Mouse (Mus musculus): ENCODE measurements around the gene Maip1. TPM values are rescaled to one million over a fixed set of nuclear protein-coding genes. Genes with fewer than 3 reads are reported as not detected.
A peak's percentile ranks its signal among the peaks of the same experiment; 100 is the strongest.

Gene Maip1
- polyA plus RNA-seq, 1 experiment, result 6.3 TPM

DNA sequence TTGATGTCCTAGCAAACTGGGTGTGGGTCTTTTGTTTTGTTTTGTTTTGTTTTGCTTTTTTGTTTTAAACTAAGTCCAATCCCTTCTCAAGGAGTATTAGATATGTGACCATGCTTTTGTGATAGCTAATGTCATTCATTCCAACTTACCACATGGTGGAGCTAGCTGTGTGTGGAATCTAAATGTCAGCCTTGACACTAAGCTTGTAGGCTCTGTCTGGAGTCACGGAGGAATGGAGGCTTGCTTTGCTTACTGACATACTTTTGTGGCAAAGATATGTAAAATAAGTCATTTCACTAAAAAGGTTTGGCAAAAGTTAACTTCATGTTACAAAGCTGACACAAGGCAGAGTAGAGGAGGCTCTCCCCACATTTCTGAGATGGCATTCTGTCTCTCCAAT lies 17.6 kb downstream of the Maip1 start:
- no peak overlapping the region for H3K4me3 ChIP-seq (ENCODE audit: insufficient read depth, low read length)
- no peak for TF ChIP-seq POLR2A (IDR thresholded peaks at IDR 0.05; ENCODE audit: borderline replicate concordance, low read depth, low read length)
- no peak for TF ChIP-seq CTCF (IDR thresholded peaks at IDR 0.05; ENCODE audit: low read depth, low read length)

DNA sequence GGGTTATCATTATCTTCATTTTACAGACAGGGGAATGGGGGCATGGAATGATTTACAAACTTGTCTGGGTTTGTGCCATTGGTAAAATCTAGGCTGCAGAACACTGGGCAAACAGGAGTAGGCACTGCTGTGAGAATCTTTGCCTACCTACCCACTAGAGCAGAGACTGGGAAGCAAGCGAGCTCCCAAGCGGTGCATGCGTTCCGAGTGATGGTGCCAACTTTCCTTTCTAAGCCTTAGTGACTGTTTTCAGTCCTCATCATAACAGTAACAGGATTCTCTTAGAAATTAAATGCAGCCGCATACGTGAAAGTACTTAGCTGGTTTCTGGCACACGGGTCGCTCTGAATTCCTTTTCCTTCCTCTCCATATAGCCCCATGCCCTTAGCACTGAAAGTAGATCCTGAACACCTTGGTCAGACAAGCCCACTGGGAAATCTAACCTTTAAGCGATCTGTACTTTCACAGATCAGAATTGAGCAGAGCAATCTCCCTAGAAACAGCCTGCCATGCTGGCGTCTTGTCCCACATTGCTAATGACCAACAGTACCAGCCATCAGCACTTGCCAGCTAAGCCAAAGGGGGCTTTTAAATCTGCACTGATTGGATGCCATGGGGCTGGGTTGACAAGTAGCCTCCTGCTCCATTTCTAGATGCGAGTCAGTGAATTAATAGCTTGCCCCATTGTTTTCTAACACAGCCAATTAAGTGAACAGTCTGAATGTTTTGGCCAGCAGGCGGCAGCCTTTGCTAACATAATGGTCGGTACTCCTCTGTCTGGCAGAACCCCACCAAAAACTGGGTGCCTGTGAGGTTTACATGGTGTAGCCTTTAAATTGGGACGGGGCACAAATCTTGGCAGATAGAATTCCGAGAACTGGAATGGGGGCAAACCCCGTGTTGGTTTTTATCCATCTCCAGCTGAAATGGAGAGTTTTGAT lies 22.5 kb downstream of the Maip1 start:
- Histone ChIP-seq H3K4me1 (ENCODE audit: control insufficient read depth, insufficient read depth, low read length) (peaks cover 7% of the 10 kb centered on the region), H3K4me3 (ENCODE audit: insufficient read depth, low read length) (no peak overlapping the region), H3K27ac (ENCODE audit: insufficient read depth, low read depth, low read length) (no peak overlapping the region)
- TF ChIP-seq CTCF (IDR thresholded peaks at IDR 0.05; ENCODE audit: low read depth, low read length), result peak; percentile 92
- no peak for TF ChIP-seq POLR2A (IDR thresholded peaks at IDR 0.05; ENCODE audit: borderline replicate concordance, low read depth, low read length)

More for the DNA sequence above, 17.6 kb downstream of the Maip1 start:
- Histone ChIP-seq H3K4me1 (ENCODE audit: control insufficient read depth, insufficient read depth, low read length) (no peaks in the 10 kb centered on the region), H3K27ac (ENCODE audit: insufficient read depth, low read depth, low read length) (no peak overlapping the region)

DNA sequence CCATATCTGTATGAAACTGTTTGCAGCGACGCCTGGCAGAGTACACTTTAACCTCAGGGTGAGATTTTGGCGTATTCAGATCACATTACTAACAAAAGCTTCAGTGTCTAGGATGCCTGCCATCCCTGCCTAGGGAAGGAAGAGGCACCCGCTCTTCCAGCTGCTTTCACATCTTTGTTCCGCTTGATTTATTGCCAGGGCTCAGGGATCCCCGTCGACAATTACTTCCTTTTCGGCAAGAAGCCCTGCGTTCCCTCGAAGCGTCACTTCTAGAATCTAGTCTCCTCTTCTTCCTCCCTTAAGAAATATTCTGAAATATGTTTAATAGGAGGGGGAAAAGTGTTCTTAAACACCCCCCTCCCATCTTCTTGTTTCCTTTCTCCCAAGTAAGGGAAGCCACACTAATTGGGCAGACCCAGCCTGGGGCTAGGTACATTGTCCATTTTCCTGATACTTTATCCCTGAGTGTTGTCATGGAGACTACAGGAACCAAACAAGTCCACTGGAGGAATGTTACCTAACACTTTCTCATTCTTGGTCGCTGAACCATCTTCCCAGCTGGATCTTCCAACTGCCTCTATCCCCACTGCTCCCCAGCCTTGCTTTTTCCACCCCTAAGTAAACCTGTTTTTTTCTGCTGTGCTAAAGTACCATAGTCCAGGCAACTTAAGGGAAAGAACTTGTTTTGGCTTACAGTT lies 23.8 kb downstream of the Maip1 start:
- no peak overlapping the region for H3K27ac ChIP-seq (ENCODE audit: insufficient read depth, low read depth, low read length)
- H3K4me1 ChIP-seq (ENCODE audit: control insufficient read depth, insufficient read depth, low read length), result peaks cover 7% of the 10 kb centered on the region
- TF ChIP-seq POLR2A (IDR thresholded peaks at IDR 0.05; ENCODE audit: borderline replicate concordance, low read depth, low read length), result no peak
- TF ChIP-seq CTCF (IDR thresholded peaks at IDR 0.05; ENCODE audit: low read depth, low read length), result no peak
- no peak overlapping the region for H3K4me3 ChIP-seq (ENCODE audit: insufficient read depth, low read length)

DNA sequence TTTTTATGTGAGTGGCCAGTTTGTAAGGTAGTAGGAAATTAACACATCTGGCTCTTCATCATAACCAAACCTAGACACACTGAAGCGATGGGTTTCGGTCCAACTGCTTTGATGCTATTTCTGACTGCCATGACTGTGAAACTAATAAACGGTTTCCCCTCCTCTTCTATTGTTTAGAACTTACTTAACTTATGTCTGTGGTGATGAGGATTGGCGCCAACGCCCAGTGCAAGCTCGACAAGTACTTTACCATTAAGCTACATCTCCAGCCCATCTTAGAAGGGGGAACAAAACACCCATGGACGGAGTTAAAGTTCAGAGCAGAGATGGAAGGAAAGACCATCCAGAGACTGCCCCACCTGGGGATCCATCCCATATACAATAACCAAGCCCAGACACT lies 27.0 kb downstream of the Maip1 start:
- Histone ChIP-seq H3K4me3 (ENCODE audit: insufficient read depth, low read length) (no peak overlapping the region), H3K27ac (ENCODE audit: insufficient read depth, low read depth, low read length) (no peak overlapping the region), H3K4me1 (ENCODE audit: control insufficient read depth, insufficient read depth, low read length) (peaks cover 9% of the 10 kb centered on the region)
- TF ChIP-seq POLR2A (IDR thresholded peaks at IDR 0.05; ENCODE audit: borderline replicate concordance, low read depth, low read length) (no peak), CTCF (IDR thresholded peaks at IDR 0.05; ENCODE audit: low read depth, low read length) (no peak)

DNA sequence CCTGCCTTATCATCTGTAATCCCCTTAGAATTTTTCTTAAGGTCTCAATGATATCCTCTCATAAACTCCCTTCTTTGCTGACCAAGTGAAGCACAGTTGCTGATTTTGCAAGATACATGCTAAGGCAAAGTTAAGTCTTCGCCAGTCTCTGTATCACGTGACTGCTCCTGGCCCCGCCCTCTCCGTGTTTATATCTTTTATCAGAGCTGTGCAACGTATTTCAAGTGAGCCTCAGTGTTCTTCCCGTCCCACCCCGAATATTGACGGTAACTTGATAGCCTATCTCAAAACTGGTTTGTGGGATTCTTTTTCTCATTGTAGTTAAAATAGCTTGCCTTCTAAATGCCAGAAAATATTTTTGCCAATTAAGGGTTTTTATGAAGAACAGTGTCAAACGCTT lies 30.3 kb downstream of the Maip1 start:
- TF ChIP-seq POLR2A (IDR thresholded peaks at IDR 0.05; ENCODE audit: borderline replicate concordance, low read depth, low read length) (no peak), CTCF (IDR thresholded peaks at IDR 0.05; ENCODE audit: low read depth, low read length) (no peak)
- Histone ChIP-seq H3K4me1 (ENCODE audit: control insufficient read depth, insufficient read depth, low read length) (0 out of 2 replicates have a peak, but pooled peaks cover 3% of the 10 kb centered on the region), H3K4me3 (ENCODE audit: insufficient read depth, low read length) (no peak overlapping the region), H3K27ac (ENCODE audit: insufficient read depth, low read depth, low read length) (no peak overlapping the region)

DNA sequence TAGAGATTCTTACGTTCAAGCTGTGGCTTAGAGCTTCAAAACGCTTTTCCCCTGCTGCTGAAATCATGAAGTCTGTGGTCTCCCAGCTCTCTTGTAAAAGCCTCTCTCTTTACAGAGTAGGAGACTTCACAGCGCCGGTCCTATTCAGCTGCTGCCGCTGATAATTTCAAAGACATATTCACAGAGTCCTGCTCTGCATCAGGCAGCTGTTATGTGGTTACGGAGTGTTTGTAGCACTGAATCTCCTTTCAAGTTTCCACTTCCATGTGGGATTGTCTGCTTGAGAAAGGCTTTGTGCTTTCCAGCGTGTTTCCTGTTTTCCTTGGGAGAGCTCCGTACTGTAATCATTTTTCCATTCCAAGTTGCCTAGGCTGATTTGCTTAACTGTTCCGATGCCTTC lies 30.8 kb downstream of the Maip1 start:
- TF ChIP-seq CTCF (IDR thresholded peaks at IDR 0.05; ENCODE audit: low read depth, low read length) (no peak), POLR2A (IDR thresholded peaks at IDR 0.05; ENCODE audit: borderline replicate concordance, low read depth, low read length) (no peak)
- Histone ChIP-seq H3K4me1 (ENCODE audit: control insufficient read depth, insufficient read depth, low read length) (0 out of 2 replicates have a peak, but pooled peaks cover 3% of the 10 kb centered on the region), H3K27ac (ENCODE audit: insufficient read depth, low read depth, low read length) (no peak overlapping the region), H3K4me3 (ENCODE audit: insufficient read depth, low read length) (no peak overlapping the region)

DNA sequence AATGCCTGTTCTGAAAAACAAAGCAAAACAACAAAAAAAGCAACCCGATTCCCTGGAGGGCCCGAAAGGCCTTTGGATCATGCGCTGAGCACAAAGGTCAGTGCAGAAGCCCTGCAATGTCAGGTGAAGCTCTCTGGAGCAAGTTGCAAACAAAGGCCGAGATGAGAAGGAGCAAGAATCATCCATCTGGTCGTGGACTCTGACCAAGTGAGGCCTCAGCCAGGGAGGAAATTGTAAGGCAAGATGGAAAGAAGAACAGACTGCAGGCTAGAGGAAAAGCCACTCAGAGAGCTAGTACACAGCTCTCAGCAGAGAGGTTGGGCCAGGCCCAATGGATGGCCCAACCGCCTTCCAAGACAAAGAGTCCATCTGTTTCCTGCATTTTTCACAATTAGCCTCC lies 32.9 kb downstream of the Maip1 start:
- Histone ChIP-seq H3K4me1 (ENCODE audit: control insufficient read depth, insufficient read depth, low read length) (0 out of 2 replicates have a peak, but pooled peaks cover 3% of the 10 kb centered on the region), H3K27ac (ENCODE audit: insufficient read depth, low read depth, low read length) (no peak overlapping the region), H3K4me3 (ENCODE audit: insufficient read depth, low read length) (no peak overlapping the region)
- TF ChIP-seq POLR2A (IDR thresholded peaks at IDR 0.05; ENCODE audit: borderline replicate concordance, low read depth, low read length) (no peak), CTCF (IDR thresholded peaks at IDR 0.05; ENCODE audit: low read depth, low read length) (no peak)

DNA sequence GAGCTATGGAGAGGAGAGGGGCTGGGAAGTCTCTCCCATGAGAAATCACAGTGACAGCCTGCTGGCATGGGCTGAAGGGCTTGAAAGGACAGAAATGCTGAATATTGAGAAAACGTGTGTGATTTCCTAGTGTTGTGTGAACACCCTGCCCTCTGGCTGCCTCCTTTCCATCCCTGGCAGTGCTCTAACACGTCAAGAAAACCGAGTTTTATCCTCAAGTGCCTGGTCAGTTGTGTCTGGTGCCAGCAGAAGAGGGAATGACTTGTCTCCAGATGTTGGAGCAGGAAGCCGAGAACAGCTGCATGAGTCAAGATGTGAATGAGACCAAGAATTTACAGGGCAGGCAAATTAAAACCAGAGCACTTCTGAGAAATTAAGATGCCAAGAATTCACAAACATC lies 34.6 kb downstream of the Maip1 start:
- H3K4me1 ChIP-seq (ENCODE audit: control insufficient read depth, insufficient read depth, low read length), result 0 out of 2 replicates have a peak, but pooled peaks cover 3% of the 10 kb centered on the region
- TF ChIP-seq CTCF (IDR thresholded peaks at IDR 0.05; ENCODE audit: low read depth, low read length), result no peak
- TF ChIP-seq POLR2A (IDR thresholded peaks at IDR 0.05; ENCODE audit: borderline replicate concordance, low read depth, low read length), result no peak
- H3K4me3 ChIP-seq (ENCODE audit: insufficient read depth, low read length), result no peak overlapping the region
- H3K27ac ChIP-seq (ENCODE audit: insufficient read depth, low read depth, low read length), result no peak overlapping the region

GRCm38 (mm10) chr1:57445679-57446078 lies 39.6 kb downstream of the Maip1 start:
- H3K27ac ChIP-seq (ENCODE audit: insufficient read depth, low read depth, low read length), result no peak overlapping the region
- TF ChIP-seq CTCF (IDR thresholded peaks at IDR 0.05; ENCODE audit: low read depth, low read length) (no peak), POLR2A (IDR thresholded peaks at IDR 0.05; ENCODE audit: borderline replicate concordance, low read depth, low read length) (no peak)

DNA sequence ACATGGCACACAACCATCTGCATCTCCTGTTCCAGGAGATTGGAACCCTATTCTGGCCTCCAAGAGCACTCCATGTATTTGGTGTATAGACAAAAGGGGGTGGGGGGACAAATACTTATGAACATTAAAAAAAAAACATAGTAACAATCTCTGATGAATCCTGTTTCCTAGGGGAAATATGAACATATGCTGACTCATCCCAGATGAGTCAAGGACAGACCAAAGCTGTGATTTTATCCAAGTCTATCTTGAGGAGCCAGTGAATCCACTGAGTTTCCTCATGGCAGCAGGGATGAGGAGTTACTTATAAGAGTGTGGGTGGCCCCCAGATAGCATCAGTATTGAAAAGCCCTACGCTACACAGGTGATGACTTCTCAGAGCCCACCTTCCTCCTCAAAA lies 44.1 kb downstream of the Maip1 start:
- no peak overlapping the region for H3K27ac ChIP-seq (ENCODE audit: insufficient read depth, low read depth, low read length)
- TF ChIP-seq POLR2A (IDR thresholded peaks at IDR 0.05; ENCODE audit: borderline replicate concordance, low read depth, low read length), result no peak
- TF ChIP-seq CTCF (IDR thresholded peaks at IDR 0.05; ENCODE audit: low read depth, low read length), result no peak
- H3K4me3 ChIP-seq (ENCODE audit: insufficient read depth, low read length), result no peak overlapping the region
- no peaks in the 10 kb centered on the region for H3K4me1 ChIP-seq (ENCODE audit: control insufficient read depth, insufficient read depth, low read length)

More at GRCm38 (mm10) chr1:57445679-57446078, 39.6 kb downstream of the Maip1 start:
- Histone ChIP-seq H3K4me3 (ENCODE audit: insufficient read depth, low read length) (no peak overlapping the region), H3K4me1 (ENCODE audit: control insufficient read depth, insufficient read depth, low read length) (no peaks in the 10 kb centered on the region)
